Mouse (Mus musculus): ENCODE data around the gene Ncoa5.

The Ncoa5 gene

GRCm38 (mm10) chr2:164991808-164992207, 42.9 kb downstream of the Ncoa5 start:
- no peak for DNase-seq

- no peak for DNase-seq
Observed at GRCm38 (mm10) chr2:164991111-164991510, 43.6 kb downstream of the Ncoa5 start.

GRCm38 (mm10) chr2:164988777-164989176, 45.9 kb downstream of the Ncoa5 start:
- no peak for DNase-seq

GRCm38 (mm10) chr2:164986371-164987027, 48.2 kb downstream of the Ncoa5 start:
- DNase-seq = no peak

- DNase-seq = no peak
Observed at GRCm38 (mm10) chr2:164985962-164986361, 48.7 kb downstream of the Ncoa5 start.

GRCm38 (mm10) chr2:164979749-164980148, 54.9 kb downstream of the Ncoa5 start:
- DNase-seq = no peak

GRCm38 (mm10) chr2:164975611-164976010, 59.1 kb downstream of the Ncoa5 start:
- no peak for DNase-seq

GRCm38 (mm10) chr2:164972646-164973045, 62.0 kb downstream of the Ncoa5 start:
- DNase-seq = no peak

- DNase-seq = no peak
Observed at GRCm38 (mm10) chr2:164970631-164971196, 64.0 kb downstream of the Ncoa5 start.

GRCm38 (mm10) chr2:164969348-164969781, 65.3 kb downstream of the Ncoa5 start:
- no peak for DNase-seq

GRCm38 (mm10) chr2:164968451-164968851, 66.2 kb downstream of the Ncoa5 start:
- no peak for DNase-seq

- no peak for DNase-seq
Observed at GRCm38 (mm10) chr2:164967761-164968440, 66.8 kb downstream of the Ncoa5 start.

GRCm38 (mm10) chr2:164967193-164967592, 67.5 kb downstream of the Ncoa5 start:
- no peak for DNase-seq

GRCm38 (mm10) chr2:164966381-164966780, 68.3 kb downstream of the Ncoa5 start:
- no peak for DNase-seq

GRCm38 (mm10) chr2:164964981-164965380, 69.7 kb downstream of the Ncoa5 start:
- no peak for DNase-seq

GRCm38 (mm10) chr2:164964242-164964894, 70.3 kb downstream of the Ncoa5 start:
- no peak for DNase-seq

- no peak for DNase-seq
Observed at GRCm38 (mm10) chr2:164962183-164962580, 72.5 kb downstream of the Ncoa5 start.

GRCm38 (mm10) chr2:164961506-164962182, 73.0 kb downstream of the Ncoa5 start:
- no peak for DNase-seq

GRCm38 (mm10) chr2:164960716-164961441, 73.8 kb downstream of the Ncoa5 start, which contains the start of gene Slc12a5:
TSS of gene Slc12a5 (plus strand) at chr2:164960802.
- no peak for DNase-seq

- no peak for DNase-seq
Observed at GRCm38 (mm10) chr2:164957548-164958315, 76.9 kb downstream of the Ncoa5 start.

GRCm38 (mm10) chr2:164956195-164956594, 78.5 kb downstream of the Ncoa5 start:
- no peak for DNase-seq
